Mouse (Mus musculus) embryo, embryonic 9.5 days (tissue): ENCODE measurements around the gene Defb26.

ENCODE experiments used
- DNase-seq: peaks from one replicate; pipeline ENCODE4 v3.0.0-alpha.2; 2017; ENCODE audit errors: extremely low spot score

Defb26 gene

GRCm38 (mm10) chr2:152511592-152511991, at the start of gene Defb26:
Gene Defb26, minus strand, starts transcription at chr2:152511692.
- DNase-seq: no peak

- DNase-seq: no peak
Measured at GRCm38 (mm10) chr2:152556655-152557054, 45.2 kb upstream of the Defb26 start.

- peak; percentile 65 for DNase-seq
Measured at GRCm38 (mm10) chr2:152553774-152554423, 42.4 kb upstream of the Defb26 start.

- no peak for DNase-seq
Measured at GRCm38 (mm10) chr2:152548124-152548523, 36.6 kb upstream of the Defb26 start.

- peak; percentile 48 for DNase-seq
Measured at GRCm38 (mm10) chr2:152544691-152545090, 33.2 kb upstream of the Defb26 start.

GRCm38 (mm10) chr2:152543478-152543877, 32.0 kb upstream of the Defb26 start:
- no peak for DNase-seq

GRCm38 (mm10) chr2:152542897-152543296, 31.4 kb upstream of the Defb26 start:
- no peak for DNase-seq

GRCm38 (mm10) chr2:152541979-152542378, 30.5 kb upstream of the Defb26 start:
- no peak for DNase-seq

GRCm38 (mm10) chr2:152539944-152540710, 28.6 kb upstream of the Defb26 start, which contains the start of gene Defb29:
Gene Defb29, minus strand, starts transcription at chr2:152540098.
- no peak for DNase-seq

- no peak for DNase-seq
Measured at GRCm38 (mm10) chr2:152517981-152518380, 6.5 kb upstream of the Defb26 start, which contains the start of gene Defb28. Gene Defb28, plus strand, starts transcription at chr2:152518255.

- no peak for DNase-seq
Measured at GRCm38 (mm10) chr2:152516084-152516483, 4.6 kb upstream of the Defb26 start.

GRCm38 (mm10) chr2:152503950-152504349, 7.5 kb downstream of the Defb26 start:
- no peak for DNase-seq

GRCm38 (mm10) chr2:152500863-152501229, 10.6 kb downstream of the Defb26 start:
- no peak for DNase-seq

GRCm38 (mm10) chr2:152500204-152500862, 11.2 kb downstream of the Defb26 start:
- DNase-seq: no peak

GRCm38 (mm10) chr2:152498020-152498419, 13.5 kb downstream of the Defb26 start:
- DNase-seq: no peak

GRCm38 (mm10) chr2:152493151-152493550, 18.3 kb downstream of the Defb26 start:
- DNase-seq: no peak

- no peak for DNase-seq
Measured at GRCm38 (mm10) chr2:152490038-152490437, 21.5 kb downstream of the Defb26 start, which contains the start of gene Defb22. Gene Defb22, minus strand, starts transcription at chr2:152490138.

- no peak for DNase-seq
Measured at GRCm38 (mm10) chr2:152487024-152487423, 24.5 kb downstream of the Defb26 start.

- DNase-seq: no peak
Measured at GRCm38 (mm10) chr2:152481726-152482125, 29.8 kb downstream of the Defb26 start.

- no peak for DNase-seq
Measured at GRCm38 (mm10) chr2:152480881-152481280, 30.6 kb downstream of the Defb26 start.

- no peak for DNase-seq
Measured at GRCm38 (mm10) chr2:152476763-152477162, 34.7 kb downstream of the Defb26 start, which contains the start of gene Defb20. Gene Defb20, plus strand, starts transcription at chr2:152477063.

- no peak for DNase-seq
Measured at GRCm38 (mm10) chr2:152472434-152472833, 39.1 kb downstream of the Defb26 start.
